ENCODE assay signal across 7 mouse cellular contexts in the genomic region with DNA sequence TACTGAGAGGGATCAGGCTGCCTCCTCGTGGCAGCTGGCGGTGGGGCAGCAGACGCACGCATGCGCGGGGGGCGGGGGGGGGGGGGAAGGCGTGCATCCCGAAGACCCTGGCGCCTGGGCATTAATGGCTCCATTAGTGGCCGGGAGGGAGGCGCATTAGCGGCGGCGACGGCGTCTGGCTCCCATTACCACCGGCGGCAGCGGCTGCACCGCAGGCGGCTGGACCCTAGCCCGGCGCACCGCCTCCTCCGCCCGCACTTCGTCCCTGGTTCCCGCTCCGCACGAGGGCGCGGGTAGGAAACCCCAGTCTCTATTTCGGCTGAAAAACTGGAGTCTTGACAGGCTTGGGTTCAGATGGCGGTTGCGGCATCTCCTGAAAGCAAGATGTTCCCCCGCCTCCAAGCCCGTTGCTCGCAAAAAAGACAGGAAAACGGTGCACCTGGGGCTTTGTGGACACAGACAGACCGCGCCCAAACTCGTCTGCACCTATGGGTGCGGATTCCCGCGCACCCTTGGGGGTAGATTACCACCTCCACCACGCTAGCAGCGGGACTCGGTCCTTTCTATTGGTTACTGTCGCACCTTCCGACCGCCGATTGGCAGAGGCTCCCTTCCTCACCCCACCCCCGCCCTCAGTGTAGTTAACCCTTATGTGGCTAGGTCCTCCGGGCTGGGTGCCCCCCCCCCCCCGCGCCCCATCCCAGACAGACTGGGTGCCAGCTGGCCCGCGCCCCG. TPM values are rescaled to one million over a fixed set of nuclear protein-coding genes. Genes with fewer than 3 reads are reported as not detected.
DNase-seq lines count a peak whose midpoint lies in the region; ATAC-seq and TF ChIP-seq lines count a peak whose summit lies in the region.

No protein-coding gene starts in this region.

- peaks cover 3% of the 10 kb centered on the region for H3K79me2 ChIP-seq in heart, adult 2 months (replicated peaks; ENCODE audit: control insufficient read depth, insufficient read depth, low read length)

- H3K36me3 ChIP-seq in embryonic facial prominence, embryonic 10.5 days (replicated peaks) = peaks cover 5% of the 10 kb centered on the region; the same call in 1 of the 2 replicates
- peaks cover 3% of the 10 kb centered on the region for H3K36me3 ChIP-seq in heart, adult 2 months (ENCODE audit: control insufficient read depth, insufficient read depth, low read length)
- H3K36me3 ChIP-seq in kidney, adult 2 months (ENCODE audit: control insufficient read depth, insufficient read depth, low read length) = no peaks in the 10 kb centered on the region
- peaks cover 2% of the 10 kb centered on the region; the same call in 1 of the 2 replicates for H3K36me3 ChIP-seq in limb, embryonic 11.5 days (ENCODE audit: control insufficient read depth, insufficient read depth, low read length)
- H3K36me3 ChIP-seq in midbrain, embryonic 12.5 days = peaks cover 2% of the 10 kb centered on the region

- H3K27me3 ChIP-seq in embryonic facial prominence, embryonic 10.5 days (replicated peaks; ENCODE audit: low read depth, poor library complexity, severe bottlenecking) = no peaks in the 10 kb centered on the region
- H3K27me3 ChIP-seq in heart, adult 2 months (ENCODE audit: control insufficient read depth, insufficient read depth, low read length) = no peaks in the 10 kb centered on the region
- no peaks in the 10 kb centered on the region for H3K27me3 ChIP-seq in kidney, adult 2 months (replicated peaks; ENCODE audit: control insufficient read depth, insufficient read depth, low read length)
- H3K27me3 ChIP-seq in limb, embryonic 11.5 days (ENCODE audit: control insufficient read depth, insufficient read depth, low read length) = no peaks in the 10 kb centered on the region
- H3K27me3 ChIP-seq in midbrain, embryonic 12.5 days = no peaks in the 10 kb centered on the region

- H3K4me2 ChIP-seq in limb, embryonic 11.5 days (ENCODE audit: low read depth, severe bottlenecking) = peak overlapping the region; percentile 88
- peak overlapping the region; percentile 94 for H3K4me2 ChIP-seq in midbrain, embryonic 12.5 days (replicated peaks)

- no peaks in the 10 kb centered on the region for H3K9me3 ChIP-seq in embryonic facial prominence, embryonic 10.5 days
- H3K9me3 ChIP-seq in limb, embryonic 11.5 days (ENCODE audit: control insufficient read depth, low read length) = no peaks in the 10 kb centered on the region
- H3K9me3 ChIP-seq in midbrain, embryonic 12.5 days = no peaks in the 10 kb centered on the region

- TF ChIP-seq CTCF in heart, adult 2 months (IDR thresholded peaks at IDR 0.05) = peak; percentile 74
- TF ChIP-seq CTCF in kidney, adult 2 months (conservative IDR thresholded peaks at IDR 0.05; ENCODE audit: insufficient read depth, insufficient read length, low read depth, low read length) = peak; percentile 66

- H3K27ac ChIP-seq in embryonic facial prominence, embryonic 10.5 days (replicated peaks) = peak overlapping the region; percentile 98
- H3K27ac ChIP-seq in heart, adult 2 months = peak overlapping the region; percentile 97
- H3K27ac ChIP-seq in kidney, adult 2 months (ENCODE audit: insufficient read depth, low read depth, low read length) = peak overlapping the region; percentile 93
- H3K27ac ChIP-seq in limb, embryonic 11.5 days (replicated peaks; ENCODE audit: low read depth, low read length) = peak overlapping the region; percentile 97
- H3K27ac ChIP-seq in midbrain, embryonic 12.5 days (replicated peaks) = peak overlapping the region; percentile 99

- peak; percentile 80 for TF ChIP-seq POLR2A in heart, adult 2 months (IDR thresholded peaks at IDR 0.05; ENCODE audit: insufficient read depth, low read depth, low read length)
- TF ChIP-seq POLR2A in kidney, adult 2 months (IDR thresholded peaks at IDR 0.05; ENCODE audit: low read depth, low read length) = no peak

- peak overlapping the region; percentile 72 for H3K4me3 ChIP-seq in embryonic facial prominence, embryonic 10.5 days
- H3K4me3 ChIP-seq in heart, adult 2 months = peak overlapping the region; percentile 91
- H3K4me3 ChIP-seq in kidney, adult 2 months (ENCODE audit: insufficient read depth, low read depth, low read length) = peak overlapping the region; percentile 40
- peak overlapping the region; percentile 56 for H3K4me3 ChIP-seq in limb, embryonic 11.5 days (ENCODE audit: low read depth, low read length)
- peak overlapping the region; percentile 62 for H3K4me3 ChIP-seq in midbrain, embryonic 12.5 days

- intact Hi-C loops in heart, adult 2 months (cut with DNase I) = loop anchor here (1.0 kb wide), 1 partner anchor 28 kb away; the partner anchor contains the start of gene Erf

- TF ChIP-seq EP300 in heart, adult 2 months (IDR thresholded peaks at IDR 0.05; ENCODE audit: insufficient read depth, low read depth, low read length) = peak; percentile 54; the same call in 1 of the 2 replicates

- peak; percentile 31; the same call in 1 of the 2 replicates for ATAC-seq in limb, embryonic 11.5 days (ENCODE audit: insufficient number of reproducible peaks, low FRiP score, low TSS enrichment, low read depth)
- ATAC-seq in midbrain, embryonic 12.5 days (ENCODE audit: low FRiP score, low read depth) = peak; percentile 57

- peaks cover 82% of the 10 kb centered on the region for H3K4me1 ChIP-seq in embryonic facial prominence, embryonic 10.5 days
- peaks cover 26% of the 10 kb centered on the region for H3K4me1 ChIP-seq in heart, adult 2 months (ENCODE audit: control insufficient read depth, insufficient read depth, low read length)
- H3K4me1 ChIP-seq in kidney, adult 2 months (ENCODE audit: control insufficient read depth, insufficient read depth, low read length) = peaks cover 31% of the 10 kb centered on the region
- peaks cover 38% of the 10 kb centered on the region for H3K4me1 ChIP-seq in limb, embryonic 11.5 days (ENCODE audit: control insufficient read depth, insufficient read depth, low read length)
- H3K4me1 ChIP-seq in midbrain, embryonic 12.5 days = peaks cover 59% of the 10 kb centered on the region

- H3K9ac ChIP-seq in heart, adult 2 months (ENCODE audit: low read depth, low read length) = peak overlapping the region; percentile 86
- peak overlapping the region; percentile 79 for H3K9ac ChIP-seq in limb, embryonic 11.5 days (ENCODE audit: low read length)
- H3K9ac ChIP-seq in midbrain, embryonic 12.5 days (replicated peaks) = peak overlapping the region; percentile 84

- WGBS in embryonic facial prominence, embryonic 10.5 days = under 1% methylated on average over 59 of the region's 60 CpGs
- WGBS in heart, adult 2 months = under 1% methylated on average over 59 of the region's 60 CpGs
- WGBS in kidney, adult 2 months = under 1% methylated on average over 55 of the region's 60 CpGs
- under 1% methylated on average over 52 of the region's 60 CpGs for WGBS in limb, embryonic 11.5 days
- under 1% methylated on average over 55 of the region's 60 CpGs for WGBS in midbrain, embryonic 12.5 days

- DNase-seq in adrenal gland, postnatal 10 days = peak; percentile 87
- peak; percentile 92 for DNase-seq in embryonic facial prominence, embryonic 10.5 days (ENCODE audit: low spot score)
- peak; percentile 85 to 90 for DNase-seq in heart, adult 2 months
- DNase-seq in kidney, adult 2 months = peak; percentile 92
- DNase-seq in limb, embryonic 11.5 days (ENCODE audit: low spot score) = peak; percentile 87
- DNase-seq in skeletal muscle tissue, adult 2 months (ENCODE audit: low read depth, low spot score) = peak; percentile 85

RNA-seq across cellular contexts. Expression of gene Cic, which starts 11.0 kb away (rescaled TPM):
- 100 to 1,000 TPM in 1 of 2 experiments, 10 to 100 TPM in 1; 92.7 to 116 TPM for total RNA-seq in adrenal gland, postnatal 10 days (2021)
- 17.1 and 21.4 TPM in 2 replicates for polyA plus RNA-seq in embryonic facial prominence, embryonic 10.5 days (2016; fragmentation: Nextera tagmentation; extraction: Ambion mirVana)
- 10 to 100 TPM; 62.8 to 62.9 TPM for total RNA-seq in heart, adult 2 months (2021)
- polyA plus RNA-seq in heart, adult 2 months (2012; rRNA removed) = 37.7 and 41.6 TPM in 2 replicates
- polyA plus RNA-seq in kidney, adult 2 months (2012; rRNA removed) = 41.8 and 41.9 TPM in 2 replicates
- 32.5 and 34.2 TPM in 2 replicates for polyA plus RNA-seq in limb, embryonic 11.5 days (2014; fragmentation: Nextera tagmentation; extraction: Ambion mirVana)
- polyA plus RNA-seq in midbrain, embryonic 12.5 days (2016; fragmentation: Nextera tagmentation; extraction: Ambion mirVana) = 39.4 and 40.8 TPM in 2 replicates

RNA-seq across cellular contexts. Expression of gene Pafah1b3, which starts 19.3 kb away (rescaled TPM):
- total RNA-seq in adrenal gland, postnatal 10 days (2021) = 10 to 100 TPM; 38.1 to 39.7 TPM
- 281 and 301 TPM in 2 replicates for polyA plus RNA-seq in embryonic facial prominence, embryonic 10.5 days (2016; fragmentation: Nextera tagmentation; extraction: Ambion mirVana)
- total RNA-seq in heart, adult 2 months (2021) = 1 to 10 TPM; 2.4 to 3.1 TPM
- 6.6 and 9.3 TPM in 2 replicates for polyA plus RNA-seq in heart, adult 2 months (2012; rRNA removed)
- 48.9 and 50.2 TPM in 2 replicates for polyA plus RNA-seq in kidney, adult 2 months (2012; rRNA removed)
- 249 and 261 TPM in 2 replicates for polyA plus RNA-seq in limb, embryonic 11.5 days (2014; fragmentation: Nextera tagmentation; extraction: Ambion mirVana)
- polyA plus RNA-seq in midbrain, embryonic 12.5 days (2016; fragmentation: Nextera tagmentation; extraction: Ambion mirVana) = 399 and 410 TPM in 2 replicates

RNA-seq across cellular contexts. Expression of gene Prr19, which starts 22.7 kb away (rescaled TPM):
- total RNA-seq in adrenal gland, postnatal 10 days (2021) = not detected
- 0.82 and 0.88 TPM in 2 replicates for polyA plus RNA-seq in embryonic facial prominence, embryonic 10.5 days (2016; fragmentation: Nextera tagmentation; extraction: Ambion mirVana)
- total RNA-seq in heart, adult 2 months (2021) = not detected
- not detected in 2 replicates for polyA plus RNA-seq in heart, adult 2 months (2012; rRNA removed)
- 0.08 TPM in 1 of 2 replicates, not detected in the other for polyA plus RNA-seq in kidney, adult 2 months (2012; rRNA removed)
- 1.1 and 1.4 TPM in 2 replicates for polyA plus RNA-seq in limb, embryonic 11.5 days (2014; fragmentation: Nextera tagmentation; extraction: Ambion mirVana)
- polyA plus RNA-seq in midbrain, embryonic 12.5 days (2016; fragmentation: Nextera tagmentation; extraction: Ambion mirVana) = 1.3 and 1.7 TPM in 2 replicates

RNA-seq across cellular contexts. Expression of gene Tmem145, which starts 27.4 kb away (rescaled TPM):
- 1 to 10 TPM; 1.1 to 2.2 TPM for total RNA-seq in adrenal gland, postnatal 10 days (2021)
- polyA plus RNA-seq in embryonic facial prominence, embryonic 10.5 days (2016; fragmentation: Nextera tagmentation; extraction: Ambion mirVana) = 0.85 and 1.0 TPM in 2 replicates
- not detected for total RNA-seq in heart, adult 2 months (2021)
- polyA plus RNA-seq in heart, adult 2 months (2012; rRNA removed) = 0.06 TPM in 1 of 2 replicates, not detected in the other
- polyA plus RNA-seq in kidney, adult 2 months (2012; rRNA removed) = 0.28 and 0.35 TPM in 2 replicates
- 0.33 and 0.58 TPM in 2 replicates for polyA plus RNA-seq in limb, embryonic 11.5 days (2014; fragmentation: Nextera tagmentation; extraction: Ambion mirVana)
- polyA plus RNA-seq in midbrain, embryonic 12.5 days (2016; fragmentation: Nextera tagmentation; extraction: Ambion mirVana) = 20.1 and 21.4 TPM in 2 replicates

RNA-seq across cellular contexts. Expression of gene Erf, which starts 27.9 kb away (rescaled TPM):
- 10 to 100 TPM; 33.0 to 42.3 TPM for total RNA-seq in adrenal gland, postnatal 10 days (2021)
- polyA plus RNA-seq in embryonic facial prominence, embryonic 10.5 days (2016; fragmentation: Nextera tagmentation; extraction: Ambion mirVana) = 10.9 and 11.5 TPM in 2 replicates
- total RNA-seq in heart, adult 2 months (2021) = 10 to 100 TPM; 16.5 to 21.2 TPM
- 11.9 and 17.1 TPM in 2 replicates for polyA plus RNA-seq in heart, adult 2 months (2012; rRNA removed)
- 37.0 and 46.2 TPM in 2 replicates for polyA plus RNA-seq in kidney, adult 2 months (2012; rRNA removed)
- polyA plus RNA-seq in limb, embryonic 11.5 days (2014; fragmentation: Nextera tagmentation; extraction: Ambion mirVana) = 25.6 and 28.6 TPM in 2 replicates
- 8.8 and 10.0 TPM in 2 replicates for polyA plus RNA-seq in midbrain, embryonic 12.5 days (2016; fragmentation: Nextera tagmentation; extraction: Ambion mirVana)

Comparison
In these comparisons a context has a peak if more than half of its experiments do, and no peak if none do; other contexts are left out.
1. Peak in every context shown above with its lines: DNase-seq, ATAC-seq, H3K4me3 ChIP-seq and H3K27ac ChIP-seq.
2. H3K4me3 ChIP-seq: peak in every context shown above with its lines; median percentile 91 in heart, adult 2 months; 72 in embryonic facial prominence, embryonic 10.5 days; 62 in midbrain, embryonic 12.5 days; 56 in limb, embryonic 11.5 days; 40 in kidney, adult 2 months.